Mouse (Mus musculus): ENCODE measurements around the gene Smagp. TPM values are rescaled to one million over a fixed set of nuclear protein-coding genes. Genes with fewer than 3 reads are reported as not detected.
A peak's percentile ranks its signal among the peaks of the same experiment; 100 is the strongest.
"Not testable (repeated sequence)": the region's sequence is repeated elsewhere in the genome, so short reads cannot be mapped to it uniquely, and the experiment has no call there.

Gene Smagp
- polyA plus RNA-seq, 1 experiment from 2014 or later: 5.0 TPM

- peaks cover 49% of the 10 kb centered on the region for H3K27me3 ChIP-seq (ENCODE audit: low read depth, poor library complexity, severe bottlenecking)
- no peaks in the 10 kb centered on the region for H3K9me3 ChIP-seq (replicated peaks)
- H3K27ac ChIP-seq: no peak overlapping the region
- H3K36me3 ChIP-seq: no peaks in the 10 kb centered on the region
- WGBS: 86% methylated on average over 5 of the region's 5 CpGs
- no peak overlapping the region for H3K4me3 ChIP-seq
- peaks cover 23% of the 10 kb centered on the region for H3K4me1 ChIP-seq
- no peak for DNase-seq (ENCODE audit: low spot score)
These were observed 4.4 kb downstream of the Smagp start for GRCm38 (mm10) chr15:100632323-100632722.

GRCm38 (mm10) chr15:100631454-100632170, 5.1 kb downstream of the Smagp start:
- H3K27me3 ChIP-seq (ENCODE audit: low read depth, poor library complexity, severe bottlenecking): peaks cover 42% of the 10 kb centered on the region

GRCm38 (mm10) chr15:100630126-100630525, 6.6 kb downstream of the Smagp start:
- Histone ChIP-seq H3K36me3 (no peaks in the 10 kb centered on the region), H3K4me3 (no peak overlapping the region), H3K27me3 (ENCODE audit: low read depth, poor library complexity, severe bottlenecking) (peaks cover 27% of the 10 kb centered on the region), H3K4me1 (peaks cover 16% of the 10 kb centered on the region), H3K27ac (no peak overlapping the region), H3K9me3 (replicated peaks) (no peaks in the 10 kb centered on the region)
- WGBS: 81% methylated on average over 3 of the region's 3 CpGs
- DNase-seq (ENCODE audit: low spot score): no peak

More at GRCm38 (mm10) chr15:100631454-100632170, 5.1 kb downstream of the Smagp start:
- no peak overlapping the region for H3K4me3 ChIP-seq
- 84% methylated on average over 12 of the region's 12 CpGs for WGBS
- H3K4me1 ChIP-seq: peaks cover 16% of the 10 kb centered on the region
- no peak overlapping the region for H3K27ac ChIP-seq
- H3K9me3 ChIP-seq (replicated peaks): no peaks in the 10 kb centered on the region
- no peak for DNase-seq (ENCODE audit: low spot score)
- no peaks in the 10 kb centered on the region for H3K36me3 ChIP-seq

- WGBS: 51% methylated on average over 7 of the region's 7 CpGs
- H3K27me3 ChIP-seq (ENCODE audit: low read depth, poor library complexity, severe bottlenecking): peaks cover 14% of the 10 kb centered on the region
- H3K27ac ChIP-seq: no peak overlapping the region
- peaks cover 19% of the 10 kb centered on the region for H3K4me1 ChIP-seq
- no peaks in the 10 kb centered on the region for H3K36me3 ChIP-seq
- no peak for DNase-seq (ENCODE audit: low spot score)
- H3K9me3 ChIP-seq (replicated peaks): no peaks in the 10 kb centered on the region
- no peak overlapping the region for H3K4me3 ChIP-seq
These were observed 7.9 kb downstream of the Smagp start for GRCm38 (mm10) chr15:100628797-100629196.

GRCm38 (mm10) chr15:100627774-100628370, 8.9 kb downstream of the Smagp start:
- Histone ChIP-seq H3K4me1 (peaks cover 19% of the 10 kb centered on the region), H3K4me3 (no peak overlapping the region), H3K27ac (no peak overlapping the region), H3K9me3 (replicated peaks) (no peaks in the 10 kb centered on the region), H3K27me3 (ENCODE audit: low read depth, poor library complexity, severe bottlenecking) (peaks cover 5% of the 10 kb centered on the region; the same call in 1 of the 2 replicates), H3K36me3 (no peaks in the 10 kb centered on the region)
- no peak for DNase-seq (ENCODE audit: low spot score)
- WGBS: 11% methylated on average over 11 of the region's 11 CpGs

DNA sequence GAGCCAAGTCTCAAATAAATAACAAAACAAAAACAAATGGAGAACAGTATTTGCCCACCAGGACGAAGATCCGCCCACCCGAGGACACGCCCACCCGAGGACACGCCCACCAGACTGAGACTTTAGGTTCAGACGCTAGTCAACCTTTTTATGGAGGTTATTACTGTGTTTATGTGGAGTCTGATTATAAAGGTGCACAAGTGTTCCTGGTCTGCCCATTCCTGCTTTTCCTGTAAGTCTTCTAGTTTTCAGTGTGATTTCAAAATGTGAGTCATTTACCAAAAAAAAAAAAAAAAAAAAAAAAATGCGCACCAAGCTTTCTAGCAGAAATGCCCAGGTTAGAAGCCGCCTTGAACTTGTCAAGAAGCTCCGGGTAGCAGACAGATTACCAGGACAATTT, 9.5 kb downstream of the Smagp start:
- 13% methylated on average over 10 of the region's 10 CpGs for WGBS
- DNase-seq (ENCODE audit: low spot score): no peak
- no peak overlapping the region for H3K27ac ChIP-seq
- no peak overlapping the region for H3K4me3 ChIP-seq
- peaks cover 19% of the 10 kb centered on the region for H3K4me1 ChIP-seq
- H3K36me3 ChIP-seq: no peaks in the 10 kb centered on the region
- no peaks in the 10 kb centered on the region for H3K27me3 ChIP-seq (ENCODE audit: low read depth, poor library complexity, severe bottlenecking)
- no peaks in the 10 kb centered on the region for H3K9me3 ChIP-seq (replicated peaks)

GRCm38 (mm10) chr15:100624435-100624834, 12.3 kb downstream of the Smagp start:
- H3K36me3 ChIP-seq: peaks cover 16% of the 10 kb centered on the region
- no peak overlapping the region for H3K4me3 ChIP-seq
- H3K27ac ChIP-seq: no peak overlapping the region
- WGBS: 88% methylated on average over 3 of the region's 3 CpGs
- DNase-seq (ENCODE audit: low spot score): no peak
- H3K9me3 ChIP-seq (replicated peaks): no peaks in the 10 kb centered on the region
- peaks cover 19% of the 10 kb centered on the region for H3K4me1 ChIP-seq
- H3K27me3 ChIP-seq (ENCODE audit: low read depth, poor library complexity, severe bottlenecking): no peaks in the 10 kb centered on the region

GRCm38 (mm10) chr15:100623754-100624153, 13.0 kb downstream of the Smagp start:
- H3K27me3 ChIP-seq (ENCODE audit: low read depth, poor library complexity, severe bottlenecking): no peaks in the 10 kb centered on the region
- WGBS: 84% methylated on average over 9 of the region's 9 CpGs
- H3K4me1 ChIP-seq: peaks cover 19% of the 10 kb centered on the region
- no peak for DNase-seq (ENCODE audit: low spot score)
- no peaks in the 10 kb centered on the region for H3K9me3 ChIP-seq (replicated peaks)
- H3K27ac ChIP-seq: no peak overlapping the region
- no peak overlapping the region for H3K4me3 ChIP-seq
- H3K36me3 ChIP-seq: peaks cover 23% of the 10 kb centered on the region

DNA sequence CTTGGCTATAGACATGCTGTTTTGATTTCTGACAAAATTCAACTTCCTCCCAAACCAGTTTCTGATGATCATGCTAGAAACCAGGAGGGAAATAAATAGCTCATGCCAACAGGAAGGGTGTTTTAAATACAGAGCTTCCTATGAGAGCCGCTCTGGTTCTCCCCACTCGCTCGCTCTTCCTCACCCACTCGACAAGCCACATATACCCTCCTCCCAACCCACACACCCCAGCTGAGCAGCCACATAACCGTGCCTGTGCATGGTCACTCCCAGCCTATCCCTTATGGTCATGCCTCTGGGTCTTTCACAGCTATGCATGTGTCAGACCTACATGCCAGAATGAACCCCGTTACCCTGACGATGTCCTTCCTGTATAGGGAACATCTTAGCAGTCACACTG, 14.6 kb downstream of the Smagp start:
- 88% methylated on average over 7 of the region's 7 CpGs for WGBS
- H3K4me3 ChIP-seq: no peak overlapping the region

GRCm38 (mm10) chr15:100621671-100622070, 15.1 kb downstream of the Smagp start:
- WGBS: 74% methylated on average over 9 of the region's 9 CpGs
- H3K36me3 ChIP-seq: peaks cover 41% of the 10 kb centered on the region
- H3K27me3 ChIP-seq (ENCODE audit: low read depth, poor library complexity, severe bottlenecking); H3K4me3 ChIP-seq; H3K9me3 ChIP-seq (replicated peaks); H3K27ac ChIP-seq; DNase-seq (ENCODE audit: low spot score): not testable (repeated sequence)
- peaks cover 13% of the 10 kb centered on the region for H3K4me1 ChIP-seq

More for the DNA sequence above, 14.6 kb downstream of the Smagp start:
- peaks cover 37% of the 10 kb centered on the region for H3K36me3 ChIP-seq
- H3K27me3 ChIP-seq (ENCODE audit: low read depth, poor library complexity, severe bottlenecking): no peaks in the 10 kb centered on the region
- H3K9me3 ChIP-seq (replicated peaks): no peaks in the 10 kb centered on the region
- H3K4me1 ChIP-seq: peaks cover 9% of the 10 kb centered on the region; the same call in 1 of the 2 replicates
- DNase-seq (ENCODE audit: low spot score): no peak
- no peak overlapping the region for H3K27ac ChIP-seq

- peaks cover 15% of the 10 kb centered on the region for H3K4me1 ChIP-seq
- peaks cover 41% of the 10 kb centered on the region for H3K36me3 ChIP-seq
- WGBS: 92% methylated on average over 7 of the region's 7 CpGs
- H3K27ac ChIP-seq: no peak overlapping the region
- no peaks in the 10 kb centered on the region for H3K9me3 ChIP-seq (replicated peaks)
- no peak overlapping the region for H3K4me3 ChIP-seq
- H3K27me3 ChIP-seq (ENCODE audit: low read depth, poor library complexity, severe bottlenecking): peaks cover 5% of the 10 kb centered on the region
- no peak for DNase-seq (ENCODE audit: low spot score)
These were observed 17.5 kb downstream of the Smagp start for GRCm38 (mm10) chr15:100619200-100619599.

DNA sequence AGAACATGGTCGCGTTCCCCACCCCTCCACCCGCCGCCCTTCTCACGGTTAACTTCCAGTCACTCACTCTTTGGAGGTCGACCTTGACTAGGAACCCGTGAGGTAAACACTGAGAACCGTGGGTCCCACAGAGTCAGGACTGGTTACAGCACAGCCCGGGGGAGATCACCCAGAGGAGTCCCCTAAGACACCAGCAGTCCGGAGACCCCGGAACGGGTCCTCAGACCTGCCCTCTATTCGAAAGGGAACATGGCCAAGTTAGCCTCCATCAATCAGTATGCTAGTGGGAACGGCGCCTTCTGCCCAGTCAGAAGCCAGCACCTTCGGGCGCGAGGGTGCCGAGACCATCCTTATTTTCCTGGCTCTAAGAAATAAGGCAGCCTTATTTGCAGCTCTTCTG, 20.5 kb downstream of the Smagp start:
- Histone ChIP-seq H3K4me1 (peaks cover 23% of the 10 kb centered on the region), H3K36me3 (peaks cover 41% of the 10 kb centered on the region), H3K27ac (peak overlapping the region; percentile 97), H3K4me3 (peak overlapping the region; percentile 97), H3K27me3 (ENCODE audit: low read depth, poor library complexity, severe bottlenecking) (peaks cover 17% of the 10 kb centered on the region), H3K9me3 (replicated peaks) (no peaks in the 10 kb centered on the region)
- WGBS: under 1% methylated on average over 19 of the region's 19 CpGs
- no peak for DNase-seq (ENCODE audit: low spot score)

DNA sequence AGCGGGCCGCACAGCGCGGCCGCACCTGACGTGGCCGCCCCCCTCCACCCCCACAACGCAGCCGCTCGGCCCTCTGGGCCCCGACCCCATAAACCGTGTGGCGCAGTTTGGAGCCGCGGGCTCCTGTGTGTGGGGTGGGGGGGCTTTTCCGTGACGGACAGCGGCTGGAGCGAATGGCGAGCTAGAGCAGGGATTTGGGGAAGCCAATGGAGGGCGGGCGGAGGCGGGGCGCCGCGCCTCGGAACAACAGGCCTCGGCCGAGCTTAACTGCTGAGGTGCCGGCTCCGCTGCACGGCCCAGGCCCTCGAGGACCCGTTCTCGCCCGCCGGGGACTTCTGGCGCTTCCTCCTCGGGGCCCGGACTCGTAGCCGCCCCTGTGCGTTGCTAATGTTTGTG, 20.9 kb downstream of the Smagp start:
- H3K4me1 ChIP-seq: peaks cover 23% of the 10 kb centered on the region
- peak; percentile 93 for DNase-seq (ENCODE audit: low spot score)
- H3K36me3 ChIP-seq: peaks cover 39% of the 10 kb centered on the region
- peak overlapping the region; percentile 97 for H3K4me3 ChIP-seq
- peak overlapping the region; percentile 97 for H3K27ac ChIP-seq
- no peaks in the 10 kb centered on the region for H3K9me3 ChIP-seq (replicated peaks)
- peaks cover 17% of the 10 kb centered on the region for H3K27me3 ChIP-seq (ENCODE audit: low read depth, poor library complexity, severe bottlenecking)
- 1% methylated on average over 43 of the region's 43 CpGs for WGBS
